Mouse (Mus musculus): ENCODE data around the gene Chrd. TPM values are rescaled to one million over a fixed set of nuclear protein-coding genes. Genes with fewer than 3 reads are reported as not detected.

The Chrd gene
- polyA plus RNA-seq, 1 experiment from 2014 or later: 6.3 TPM

Other genes starting within 250 kb of the Chrd start
- gene Eif2b5, start 234.3 kb upstream of the Chrd start, polyA plus RNA-seq (2015; fragmentation: Nextera tagmentation; extraction: Ambion mirVana): 101 TPM in 2 replicates
- gene Dvl3, start 216.1 kb upstream of the Chrd start, polyA plus RNA-seq (2015; fragmentation: Nextera tagmentation; extraction: Ambion mirVana): 37.5 and 44.3 TPM in 2 replicates
- 1,171 and 1,212 TPM in 2 replicates for gene Ap2m1, start 197.6 kb upstream of the Chrd start, polyA plus RNA-seq (2015; fragmentation: Nextera tagmentation; extraction: Ambion mirVana)
- gene Abcf3, start 184.6 kb upstream of the Chrd start, polyA plus RNA-seq (2015; fragmentation: Nextera tagmentation; extraction: Ambion mirVana): 80.6 and 81.7 TPM in 2 replicates
- 28.7 and 33.4 TPM in 2 replicates for gene Vwa5b2, start 143.7 kb upstream of the Chrd start, polyA plus RNA-seq (2015; fragmentation: Nextera tagmentation; extraction: Ambion mirVana)
- gene Eef1akmt4, start 121.5 kb upstream of the Chrd start, polyA plus RNA-seq (2015; fragmentation: Nextera tagmentation; extraction: Ambion mirVana): 10.7 and 11.0 TPM in 2 replicates
- not detected in 2 replicates for gene Gm49333, start 121.5 kb upstream of the Chrd start, polyA plus RNA-seq (2015; fragmentation: Nextera tagmentation; extraction: Ambion mirVana)
- 36.5 and 46.2 TPM in 2 replicates for gene Alg3, start 121.4 kb upstream of the Chrd start, polyA plus RNA-seq (2015; fragmentation: Nextera tagmentation; extraction: Ambion mirVana)
- 42.6 and 43.0 TPM in 2 replicates for gene Camk2n2, start 111.8 kb upstream of the Chrd start, polyA plus RNA-seq (2015; fragmentation: Nextera tagmentation; extraction: Ambion mirVana)
- 15.1 and 18.1 TPM in 2 replicates for gene Ece2, start 103.3 kb upstream of the Chrd start, polyA plus RNA-seq (2015; fragmentation: Nextera tagmentation; extraction: Ambion mirVana)
- gene Psmd2, start 81.5 kb upstream of the Chrd start, polyA plus RNA-seq (2015; fragmentation: Nextera tagmentation; extraction: Ambion mirVana): 342 and 357 TPM in 2 replicates
- 145 and 148 TPM in 2 replicates for gene Eif4g1, start 64.8 kb upstream of the Chrd start, polyA plus RNA-seq (2015; fragmentation: Nextera tagmentation; extraction: Ambion mirVana)
- 45.5 and 47.5 TPM in 2 replicates for gene Fam131a, start 39.9 kb upstream of the Chrd start, polyA plus RNA-seq (2015; fragmentation: Nextera tagmentation; extraction: Ambion mirVana)
- gene Polr2h, start 15.5 kb upstream of the Chrd start, polyA plus RNA-seq (2015; fragmentation: Nextera tagmentation; extraction: Ambion mirVana): 89.0 and 89.8 TPM in 2 replicates
- 33.7 and 36.0 TPM in 2 replicates for gene Clcn2, start 15.4 kb upstream of the Chrd start, polyA plus RNA-seq (2015; fragmentation: Nextera tagmentation; extraction: Ambion mirVana)
- gene Thpo, start 1.4 kb downstream of the Chrd start, polyA plus RNA-seq (2015; fragmentation: Nextera tagmentation; extraction: Ambion mirVana): 0.85 and 1.4 TPM in 2 replicates

Data from hindbrain, embryonic 15.5 days (tissue).